Comparison of ENCODE assay signal across 11 mouse cellular contexts in genomic region chr5:113606961-113607785, GRCm38 (mm10). TPM values are rescaled to one million over a fixed set of nuclear protein-coding genes. Genes with fewer than 3 reads are reported as not detected.
DNase-seq lines count a peak whose midpoint lies in the region; ATAC-seq and TF ChIP-seq lines count a peak whose summit lies in the region.
"Had no signal": no experiment of that assay in that cellular context is flagged by ENCODE, and none has a peak within 500 bp of the region (broad histone marks: within the 10 kb centered on the region; RNA-seq: fewer than 3 reads in every experiment).

No protein-coding gene starts in this region.

- no peak overlapping the region for H3K4me3 ChIP-seq in hindbrain, embryonic 13.5 days
- H3K4me3 ChIP-seq in hindbrain, embryonic 14.5 days (replicated peaks; ENCODE audit: low read length), result no peak overlapping the region
- no peak overlapping the region for H3K4me3 ChIP-seq in stomach, postnatal 0 days (ENCODE audit: low read depth, low read length)
- no peak overlapping the region for H3K4me3 ChIP-seq in midbrain, embryonic 10.5 days
- H3K4me3 ChIP-seq in forebrain, embryonic 13.5 days, result no peak overlapping the region
- H3K4me3 ChIP-seq: liver, embryonic 13.5 days had no signal

- no peak overlapping the region for H3K9ac ChIP-seq in hindbrain, embryonic 13.5 days
- H3K9ac ChIP-seq in hindbrain, embryonic 14.5 days, result no peak overlapping the region
- no peak overlapping the region for H3K9ac ChIP-seq in stomach, postnatal 0 days (ENCODE audit: low read length)
- H3K9ac ChIP-seq in forebrain, embryonic 13.5 days, result no peak overlapping the region
- H3K9ac ChIP-seq: liver, embryonic 13.5 days had no signal

- peak overlapping the region; percentile 70; the same call in 1 of the 2 replicates for H3K27ac ChIP-seq in hindbrain, embryonic 13.5 days
- no peak overlapping the region for H3K27ac ChIP-seq in hindbrain, embryonic 14.5 days
- no peak overlapping the region; the same call in 1 of the 2 replicates for H3K27ac ChIP-seq in stomach, postnatal 0 days (replicated peaks)
- no peak overlapping the region for H3K27ac ChIP-seq in midbrain, embryonic 10.5 days (replicated peaks)
- no peak overlapping the region for H3K27ac ChIP-seq in forebrain, embryonic 13.5 days
- H3K27ac ChIP-seq: liver, embryonic 13.5 days had no signal

- WGBS in hindbrain, embryonic 13.5 days, result 70% methylated on average over 8 of the region's 8 CpGs
- 76% methylated on average over 8 of the region's 8 CpGs for WGBS in hindbrain, embryonic 14.5 days
- 61% methylated on average over 8 of the region's 8 CpGs for WGBS in stomach, postnatal 0 days
- 87% methylated on average over 8 of the region's 8 CpGs for WGBS in midbrain, embryonic 10.5 days
- 83% methylated on average over 8 of the region's 8 CpGs for WGBS in forebrain, embryonic 13.5 days

- no peak overlapping the region for H3K4me2 ChIP-seq in hindbrain, embryonic 13.5 days
- no peak overlapping the region for H3K4me2 ChIP-seq in hindbrain, embryonic 14.5 days (replicated peaks)
- H3K4me2 ChIP-seq in stomach, postnatal 0 days (replicated peaks; ENCODE audit: low read depth), result no peak overlapping the region
- H3K4me2 ChIP-seq in forebrain, embryonic 13.5 days, result no peak overlapping the region
- H3K4me2 ChIP-seq: liver, embryonic 13.5 days had no signal

- peaks cover 43% of the 10 kb centered on the region for H3K4me1 ChIP-seq in hindbrain, embryonic 13.5 days (replicated peaks)
- 0 out of 2 replicates have a peak, but pooled peaks cover 5% of the 10 kb centered on the region for H3K4me1 ChIP-seq in hindbrain, embryonic 14.5 days (replicated peaks; ENCODE audit: control insufficient read depth, insufficient read depth, low read length)
- no peaks in the 10 kb centered on the region for H3K4me1 ChIP-seq in stomach, postnatal 0 days (replicated peaks; ENCODE audit: control insufficient read depth, insufficient read depth)
- peaks cover 39% of the 10 kb centered on the region for H3K4me1 ChIP-seq in midbrain, embryonic 10.5 days
- H3K4me1 ChIP-seq in forebrain, embryonic 13.5 days, result 0 out of 2 replicates have a peak, but pooled peaks cover 9% of the 10 kb centered on the region
- H3K4me1 ChIP-seq: liver, embryonic 13.5 days had no signal

- TF ChIP-seq EP300 in stomach, postnatal 0 days (optimal IDR thresholded peaks at IDR 0.05), result no peak

- no peaks in the 10 kb centered on the region for H3K36me3 ChIP-seq in hindbrain, embryonic 13.5 days
- no peaks in the 10 kb centered on the region for H3K36me3 ChIP-seq in hindbrain, embryonic 14.5 days (replicated peaks; ENCODE audit: control insufficient read depth, insufficient read depth)
- no peaks in the 10 kb centered on the region for H3K36me3 ChIP-seq in stomach, postnatal 0 days (ENCODE audit: control insufficient read depth, insufficient read depth, low read length)
- H3K36me3 ChIP-seq in midbrain, embryonic 10.5 days, result no peaks in the 10 kb centered on the region
- H3K36me3 ChIP-seq in forebrain, embryonic 13.5 days (ENCODE audit: poor library complexity, severe bottlenecking), result no peaks in the 10 kb centered on the region
- H3K36me3 ChIP-seq: liver, embryonic 13.5 days had no signal

- intact Hi-C loops in heart, postnatal 36 days (cut with DNase I), result no loop called here

- no peak for ATAC-seq in hindbrain, embryonic 13.5 days (ENCODE audit: low FRiP score)
- ATAC-seq in hindbrain, embryonic 14.5 days (ENCODE audit: low FRiP score), result no peak
- ATAC-seq in stomach, postnatal 0 days (ENCODE audit: low FRiP score, low TSS enrichment), result no peak
- ATAC-seq in forebrain, embryonic 13.5 days, result no peak

- no peaks in the 10 kb centered on the region for H3K9me3 ChIP-seq in hindbrain, embryonic 13.5 days
- no peaks in the 10 kb centered on the region for H3K9me3 ChIP-seq in hindbrain, embryonic 14.5 days (ENCODE audit: control insufficient read depth, low read length)
- no peaks in the 10 kb centered on the region for H3K9me3 ChIP-seq in stomach, postnatal 0 days (ENCODE audit: control insufficient read depth, low read length)
- no peaks in the 10 kb centered on the region for H3K9me3 ChIP-seq in midbrain, embryonic 10.5 days (replicated peaks)
- no peaks in the 10 kb centered on the region for H3K9me3 ChIP-seq in forebrain, embryonic 13.5 days (replicated peaks)
- H3K9me3 ChIP-seq: liver, embryonic 13.5 days had no signal

- no peaks in the 10 kb centered on the region for H3K27me3 ChIP-seq in hindbrain, embryonic 13.5 days
- H3K27me3 ChIP-seq in hindbrain, embryonic 14.5 days (ENCODE audit: control insufficient read depth, insufficient read depth, low read length), result no peaks in the 10 kb centered on the region
- no peaks in the 10 kb centered on the region for H3K27me3 ChIP-seq in stomach, postnatal 0 days (ENCODE audit: control insufficient read depth, insufficient read depth, low read length)
- H3K27me3 ChIP-seq in midbrain, embryonic 10.5 days (ENCODE audit: low read depth, poor library complexity, severe bottlenecking), result no peaks in the 10 kb centered on the region; the same call in 1 of the 2 replicates
- H3K27me3 ChIP-seq in forebrain, embryonic 13.5 days, result no peaks in the 10 kb centered on the region
- H3K27me3 ChIP-seq: liver, embryonic 13.5 days had no signal

- DNase-seq in hindbrain, embryonic 14.5 days (ENCODE audit: low spot score), result no peak
- peak; percentile 29 for DNase-seq in urinary bladder, postnatal 14 days (ENCODE audit: low spot score)
- DNase-seq in urinary bladder, postnatal 10 days (ENCODE audit: low spot score), result no peak
- peak; percentile 36 to 58 for DNase-seq in heart, postnatal 36 days
- no peak for DNase-seq in stomach, postnatal 0 days (ENCODE audit: low spot score)
- no peak for DNase-seq in midbrain, embryonic 10.5 days (ENCODE audit: low spot score)
- DNase-seq: liver, embryonic 13.5 days; thymus, postnatal 25 days had no signal

- peak; percentile 31; the same call in 1 of the 2 replicates for TF ChIP-seq CTCF in stomach, postnatal 0 days (IDR thresholded peaks at IDR 0.05; ENCODE audit: low read depth)

RNA-seq across cellular contexts. Expression of gene Cmklr1, which starts 43.1 kb away (rescaled TPM):
- polyA plus RNA-seq in hindbrain, embryonic 13.5 days (2015; fragmentation: Nextera tagmentation; extraction: Ambion mirVana), result 1.2 and 1.8 TPM in 2 replicates
- 1.7 and 2.7 TPM in 2 replicates for polyA plus RNA-seq in hindbrain, embryonic 14.5 days (2014; fragmentation: Nextera tagmentation; extraction: Ambion mirVana)
- total RNA-seq in heart, postnatal 36 days (2021), result 10 to 100 TPM; 23.7 to 35.7 TPM
- polyA plus RNA-seq in stomach, postnatal 0 days (2015; fragmentation: Nextera tagmentation; extraction: Ambion mirVana), result 2.0 and 2.6 TPM in 2 replicates
- polyA plus RNA-seq in midbrain, embryonic 10.5 days (2016; fragmentation: Nextera tagmentation; extraction: Ambion mirVana), result 0.58 and 1.1 TPM in 2 replicates
- polyA plus RNA-seq in forebrain, embryonic 13.5 days (2015; fragmentation: Nextera tagmentation; extraction: Ambion mirVana), result 1.1 and 1.3 TPM in 2 replicates
- total RNA-seq: MEL had no signal

Comparison
In these comparisons a context has a peak if more than half of its experiments do, and no peak if none do; other contexts are left out.
1. DNase-seq: peak in urinary bladder, postnatal 14 days (single experiment) and heart, postnatal 36 days (2 of 2); none in hindbrain, embryonic 14.5 days (single experiment), urinary bladder, postnatal 10 days (single experiment), stomach, postnatal 0 days (single experiment) and midbrain, embryonic 10.5 days (single experiment).